Mouse (Mus musculus): ENCODE results near the gene Zfp410.

Gene Zfp410

GRCm38 (mm10) chr12:84361555-84362489, 45.2 kb downstream of the Zfp410 start, which contains the start of the genes Coq6 and Fam161b:
Coq6 (plus strand) TSS chr12:84361657.
Fam161b (minus strand) TSS chr12:84361833.
- in situ Hi-C loops (cut with MseI, MboI), result no loop called here

- in situ Hi-C loops (cut with MseI, MboI), result no loop called here
Measured at GRCm38 (mm10) chr12:84362872-84363271, 46.2 kb downstream of the Zfp410 start.

- in situ Hi-C loops (cut with MseI, MboI), result no loop called here
Measured at GRCm38 (mm10) chr12:84364291-84364690, 47.6 kb downstream of the Zfp410 start.

GRCm38 (mm10) chr12:84365137-84365536, 48.5 kb downstream of the Zfp410 start:
- in situ Hi-C loops (cut with MseI, MboI), result no loop called here

GRCm38 (mm10) chr12:84366971-84367370, 50.3 kb downstream of the Zfp410 start:
- in situ Hi-C loops (cut with MseI, MboI), result no loop called here

- in situ Hi-C loops (cut with MseI, MboI), result no loop called here
Measured at GRCm38 (mm10) chr12:84371647-84372046, 55.0 kb downstream of the Zfp410 start.

- in situ Hi-C loops (cut with MseI, MboI), result no loop called here
Measured at GRCm38 (mm10) chr12:84373831-84374481, 57.3 kb downstream of the Zfp410 start.

- in situ Hi-C loops (cut with MseI, MboI), result no loop called here
Measured at GRCm38 (mm10) chr12:84382369-84382768, 65.7 kb downstream of the Zfp410 start.

GRCm38 (mm10) chr12:84384644-84385081, 68.0 kb downstream of the Zfp410 start:
- in situ Hi-C loops (cut with MseI, MboI), result no loop called here

- in situ Hi-C loops (cut with MseI, MboI), result no loop called here
Measured at GRCm38 (mm10) chr12:84385408-84385807, 68.8 kb downstream of the Zfp410 start.

- in situ Hi-C loops (cut with MseI, MboI), result no loop called here
Measured at GRCm38 (mm10) chr12:84388097-84388496, 71.4 kb downstream of the Zfp410 start.

- in situ Hi-C loops (cut with MseI, MboI), result no loop called here
Measured at GRCm38 (mm10) chr12:84388774-84389400, 72.2 kb downstream of the Zfp410 start.

GRCm38 (mm10) chr12:84390336-84390735, 73.7 kb downstream of the Zfp410 start:
- in situ Hi-C loops (cut with MseI, MboI), result no loop called here

GRCm38 (mm10) chr12:84392681-84393080, 76.0 kb downstream of the Zfp410 start:
- in situ Hi-C loops (cut with MseI, MboI), result no loop called here
